Mouse (Mus musculus): ENCODE data around the gene Mon2.
"Not testable (repeated sequence)": the region's sequence is repeated elsewhere in the genome, so short reads cannot be mapped to it uniquely, and the experiment has no call there.

Mon2 gene

GRCm38 (mm10) chr10:122994402-122995107 is 81.8 kb downstream of the Mon2 start:
- DNase-seq (ENCODE audit: low read depth, low spot score), result no peak

GRCm38 (mm10) chr10:122991648-122992047 is 84.7 kb downstream of the Mon2 start:
- DNase-seq (ENCODE audit: low read depth, low spot score), result no peak

GRCm38 (mm10) chr10:122991053-122991452 is 85.3 kb downstream of the Mon2 start:
- no peak for DNase-seq (ENCODE audit: low read depth, low spot score)

GRCm38 (mm10) chr10:122990606-122991005 is 85.7 kb downstream of the Mon2 start:
- no peak for DNase-seq (ENCODE audit: low read depth, low spot score)

GRCm38 (mm10) chr10:122989916-122990315 is 86.4 kb downstream of the Mon2 start:
- DNase-seq (ENCODE audit: low read depth, low spot score), result no peak

- no peak for DNase-seq (ENCODE audit: low read depth, low spot score)
These were observed 87.9 kb downstream of the Mon2 start for GRCm38 (mm10) chr10:122988372-122988771.

GRCm38 (mm10) chr10:122987671-122988128 is 88.6 kb downstream of the Mon2 start:
- no peak for DNase-seq (ENCODE audit: low read depth, low spot score)

- DNase-seq (ENCODE audit: low read depth, low spot score), result no peak
These were observed 89.7 kb downstream of the Mon2 start for GRCm38 (mm10) chr10:122986320-122987225.

GRCm38 (mm10) chr10:122985515-122986319 is 90.6 kb downstream of the Mon2 start:
- no peak for DNase-seq (ENCODE audit: low read depth, low spot score)

- no peak for DNase-seq (ENCODE audit: low read depth, low spot score)
These were observed 91.1 kb downstream of the Mon2 start for GRCm38 (mm10) chr10:122985252-122985514.

- DNase-seq (ENCODE audit: low read depth, low spot score), result no peak
These were observed 91.6 kb downstream of the Mon2 start for GRCm38 (mm10) chr10:122984531-122985251.

- no peak for DNase-seq (ENCODE audit: low read depth, low spot score)
These were observed 92.5 kb downstream of the Mon2 start for GRCm38 (mm10) chr10:122983579-122984530.

GRCm38 (mm10) chr10:122982909-122983578 is 93.3 kb downstream of the Mon2 start:
- DNase-seq (ENCODE audit: low read depth, low spot score), result no peak

- DNase-seq (ENCODE audit: low read depth, low spot score), result no peak
These were observed 96.2 kb downstream of the Mon2 start for GRCm38 (mm10) chr10:122980123-122980522.

- DNase-seq (ENCODE audit: low read depth, low spot score), result no peak
These were observed 96.9 kb downstream of the Mon2 start for GRCm38 (mm10) chr10:122979356-122979755.

GRCm38 (mm10) chr10:122976038-122976437 is 100.3 kb downstream of the Mon2 start:
- DNase-seq (ENCODE audit: low read depth, low spot score), result no peak

GRCm38 (mm10) chr10:122973241-122973640 is 103.1 kb downstream of the Mon2 start:
- DNase-seq (ENCODE audit: low read depth, low spot score), result no peak

- DNase-seq (ENCODE audit: low read depth, low spot score), result no peak
These were observed 106.1 kb downstream of the Mon2 start for GRCm38 (mm10) chr10:122970188-122970587.

GRCm38 (mm10) chr10:122966421-122966820 is 109.9 kb downstream of the Mon2 start:
- no peak for DNase-seq (ENCODE audit: low read depth, low spot score)

- not testable (repeated sequence) for DNase-seq (ENCODE audit: low read depth, low spot score)
These were observed 110.7 kb downstream of the Mon2 start for GRCm38 (mm10) chr10:122965650-122966049.

All from brain, embryonic 18.5 days (tissue).